Mouse (Mus musculus): ENCODE measurements around the gene Olfr342. TPM values are rescaled to one million over a fixed set of nuclear protein-coding genes. Genes with fewer than 3 reads are reported as not detected.

The Olfr342 gene
- polyA plus RNA-seq (2015; fragmentation: Nextera tagmentation; extraction: Ambion mirVana): not detected in 2 replicates

GRCm38 (mm10) chr2:36524698-36525097 is at the start of gene Olfr342:
Gene Olfr342, plus strand, starts transcription at chr2:36524998.
- no peaks in the 10 kb centered on the region for H3K27me3 ChIP-seq
- no peak within 1 kb of the TSS for H3K4me3 ChIP-seq (replicated peaks)
- no peaks in the 10 kb centered on the region for H3K36me3 ChIP-seq
- no peak within 1 kb of the TSS for H3K4me2 ChIP-seq
- no peaks in the 10 kb centered on the region; the same call in none of the 2 replicates for H3K9me3 ChIP-seq (replicated peaks)
- H3K27ac ChIP-seq: no peak within 1 kb of the TSS
- WGBS: 78% methylated on average over 3 of the region's 3 CpGs
- H3K9ac ChIP-seq: no peak within 1 kb of the TSS
- no peak for ATAC-seq (replicated peaks; ENCODE audit: low FRiP score)
- H3K4me1 ChIP-seq: no peaks in the 10 kb centered on the region

- ATAC-seq (replicated peaks; ENCODE audit: low FRiP score): no peak
- Histone ChIP-seq H3K27ac (no peak within 1 kb of the TSS), H3K27me3 (no peaks in the 10 kb centered on the region), H3K4me3 (replicated peaks) (no peak within 1 kb of the TSS), H3K9ac (no peak within 1 kb of the TSS), H3K4me2 (no peak within 1 kb of the TSS), H3K36me3 (no peaks in the 10 kb centered on the region), H3K9me3 (replicated peaks) (no peaks in the 10 kb centered on the region), H3K4me1 (no peaks in the 10 kb centered on the region)
These were observed 42.4 kb upstream of the Olfr342 start, which contains the start of gene Olfr341 for GRCm38 (mm10) chr2:36482368-36482767. Gene Olfr341, minus strand, starts transcription at chr2:36482468.

GRCm38 (mm10) chr2:36565156-36565555 is 40.4 kb downstream of the Olfr342 start:
- no peaks in the 10 kb centered on the region for H3K4me1 ChIP-seq
- H3K9me3 ChIP-seq (replicated peaks): no peaks in the 10 kb centered on the region
- no peak for ATAC-seq (replicated peaks; ENCODE audit: low FRiP score)
- no peaks in the 10 kb centered on the region for H3K36me3 ChIP-seq
- H3K27me3 ChIP-seq: no peaks in the 10 kb centered on the region
- H3K4me2 ChIP-seq: no peak overlapping the region
- no peak overlapping the region for H3K4me3 ChIP-seq (replicated peaks)
- no peak overlapping the region for H3K27ac ChIP-seq
- H3K9ac ChIP-seq: no peak overlapping the region

DNA sequence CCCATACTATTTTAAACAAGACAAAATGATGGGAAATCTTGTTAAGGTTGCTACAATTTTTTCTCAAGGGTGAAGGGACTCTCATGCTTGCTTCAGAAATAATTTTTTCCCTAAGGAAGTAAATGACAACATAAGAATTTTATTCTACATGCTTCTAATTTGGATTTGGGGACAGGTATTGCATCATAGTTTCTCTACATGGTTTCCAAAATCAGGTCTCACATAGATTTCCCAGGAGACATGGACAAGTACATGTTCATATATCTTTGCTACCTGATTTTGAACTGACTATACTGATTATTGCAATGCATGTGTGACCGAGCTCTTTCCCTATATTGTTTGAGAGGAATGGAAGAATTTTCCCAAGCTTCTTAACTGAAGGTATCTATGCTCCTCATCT is 41.6 kb downstream of the Olfr342 start, which contains the start of gene Olfr344:
Gene Olfr344 (plus strand): TSS at position 301 of the 400 bp plus-strand sequence.
- Histone ChIP-seq H3K9me3 (replicated peaks) (no peaks in the 10 kb centered on the region), H3K4me1 (no peaks in the 10 kb centered on the region), H3K4me2 (no peak within 1 kb of the TSS), H3K9ac (no peak within 1 kb of the TSS), H3K4me3 (replicated peaks) (no peak within 1 kb of the TSS), H3K27ac (no peak within 1 kb of the TSS), H3K36me3 (no peaks in the 10 kb centered on the region), H3K27me3 (no peaks in the 10 kb centered on the region)
- WGBS: 93% methylated on average over 1 of the region's 1 CpGs
- ATAC-seq (replicated peaks; ENCODE audit: low FRiP score): no peak

GRCm38 (mm10) chr2:36567022-36567421 is 42.2 kb downstream of the Olfr342 start:
- no peaks in the 10 kb centered on the region for H3K36me3 ChIP-seq
- no peak overlapping the region for H3K9ac ChIP-seq
- no peak for ATAC-seq (replicated peaks; ENCODE audit: low FRiP score)
- H3K9me3 ChIP-seq (replicated peaks): no peaks in the 10 kb centered on the region
- H3K27ac ChIP-seq: no peak overlapping the region
- H3K4me3 ChIP-seq (replicated peaks): no peak overlapping the region
- no peaks in the 10 kb centered on the region for H3K27me3 ChIP-seq
- H3K4me2 ChIP-seq: no peak overlapping the region
- H3K4me1 ChIP-seq: no peaks in the 10 kb centered on the region

GRCm38 (mm10) chr2:36567845-36568244 is 43.0 kb downstream of the Olfr342 start:
- Histone ChIP-seq H3K9me3 (replicated peaks) (no peaks in the 10 kb centered on the region), H3K27ac (no peak overlapping the region), H3K27me3 (no peaks in the 10 kb centered on the region), H3K4me2 (no peak overlapping the region), H3K4me3 (replicated peaks) (no peak overlapping the region), H3K9ac (no peak overlapping the region), H3K4me1 (no peaks in the 10 kb centered on the region), H3K36me3 (no peaks in the 10 kb centered on the region)
- 93% methylated on average over 3 of the region's 3 CpGs for WGBS
- ATAC-seq (replicated peaks; ENCODE audit: low FRiP score): no peak

Other genes with a start within 250 kb of the Olfr342 start
- not detected in 2 replicates for gene Olfr338, start 151.5 kb upstream of the Olfr342 start, polyA plus RNA-seq (2015; fragmentation: Nextera tagmentation; extraction: Ambion mirVana)
- gene Olfr339, start 106.1 kb upstream of the Olfr342 start, polyA plus RNA-seq (2015; fragmentation: Nextera tagmentation; extraction: Ambion mirVana): not detected in 2 replicates
- not detected in 2 replicates for gene Olfr340, start 72.4 kb upstream of the Olfr342 start, polyA plus RNA-seq (2015; fragmentation: Nextera tagmentation; extraction: Ambion mirVana)
- not detected in 2 replicates for gene Olfr341, start 42.5 kb upstream of the Olfr342 start, polyA plus RNA-seq (2015; fragmentation: Nextera tagmentation; extraction: Ambion mirVana)
- gene Olfr344, start 41.7 kb downstream of the Olfr342 start, polyA plus RNA-seq (2015; fragmentation: Nextera tagmentation; extraction: Ambion mirVana): not detected in 2 replicates
- gene Olfr345, start 115.0 kb downstream of the Olfr342 start, polyA plus RNA-seq (2015; fragmentation: Nextera tagmentation; extraction: Ambion mirVana): not detected in 2 replicates
- not detected in 2 replicates for gene Olfr346, start 160.8 kb downstream of the Olfr342 start, polyA plus RNA-seq (2015; fragmentation: Nextera tagmentation; extraction: Ambion mirVana)
- not detected in 2 replicates for gene Olfr347, start 206.9 kb downstream of the Olfr342 start, polyA plus RNA-seq (2015; fragmentation: Nextera tagmentation; extraction: Ambion mirVana)